Mouse (Mus musculus) erythroblast, adult 5-6 weeks (primary cell): ENCODE results near the gene Susd2. TPM values are rescaled to one million over a fixed set of nuclear protein-coding genes. Genes with fewer than 3 reads are reported as not detected.

Experiments used
- ATAC-seq: replicated peaks from 2 replicates; pipeline ENCODE4 v1.8.0; 2016; ENCODE audit warnings: moderate number of reproducible peaks, mild to moderate bottlenecking, moderate TSS enrichment, inconsistent platforms; ENCODE audit not compliant: poor library complexity, low FRiP score, severe bottlenecking
- total RNA-seq, 2 experiments: library from RNA; stranded (forward) in 1 of 2; stranded (reverse) in 1 of 2; fragments of 150-400 nt in 1 of 2; fragments of 200-764, 138-1000 nt in 1 of 2; gene quantifications; 2 replicates each; pipeline versions ENCODE4 v1.2.3 to v1.2.4; 2015 to 2017; ENCODE audit warnings: low replicate concordance in 2 of 2

Susd2 gene
- total RNA-seq, 2 experiments from 2014 or later: 4.0 to 5.2 TPM

DNA sequence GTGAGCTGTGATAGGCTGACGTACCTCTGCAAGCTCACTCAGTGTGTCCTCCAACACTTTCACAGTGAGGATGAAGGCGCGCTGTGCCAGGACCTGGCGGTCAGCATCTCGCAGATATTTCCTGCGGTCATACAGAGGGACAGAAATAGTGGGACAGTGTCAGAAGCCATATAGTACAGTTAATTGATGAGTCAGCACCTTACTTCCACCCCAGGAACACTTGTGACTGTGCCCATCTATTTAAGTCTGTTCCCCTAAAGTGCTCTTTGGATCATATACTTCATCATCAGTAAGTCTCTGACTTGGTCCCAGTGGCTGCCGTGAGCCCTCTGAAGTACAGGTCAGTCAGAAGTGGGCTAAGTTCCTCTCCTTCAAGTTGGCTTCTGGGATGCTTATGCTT lies 14.0 kb upstream of the Susd2 start:
- no peak for ATAC-seq

DNA sequence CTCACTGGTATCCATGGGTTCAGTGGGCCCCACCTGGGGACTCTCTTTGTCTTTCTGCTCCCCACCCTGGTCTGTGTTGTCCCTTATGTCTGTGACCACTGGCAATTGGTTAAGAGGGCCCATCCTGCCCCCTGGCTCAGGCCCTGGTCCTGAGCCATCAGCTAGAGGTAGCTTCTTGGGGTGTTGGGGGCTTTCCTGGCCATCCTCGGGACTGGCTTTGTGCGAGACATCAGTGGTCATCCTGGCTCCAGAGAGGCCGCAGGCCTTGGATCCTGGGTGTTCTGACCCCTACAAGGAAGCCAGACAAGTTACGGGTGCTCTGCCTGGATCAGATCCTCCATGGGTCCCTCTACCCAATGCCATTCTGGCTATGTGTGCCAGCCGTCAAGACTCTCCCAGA lies 13.4 kb upstream of the Susd2 start:
- ATAC-seq: no peak

DNA sequence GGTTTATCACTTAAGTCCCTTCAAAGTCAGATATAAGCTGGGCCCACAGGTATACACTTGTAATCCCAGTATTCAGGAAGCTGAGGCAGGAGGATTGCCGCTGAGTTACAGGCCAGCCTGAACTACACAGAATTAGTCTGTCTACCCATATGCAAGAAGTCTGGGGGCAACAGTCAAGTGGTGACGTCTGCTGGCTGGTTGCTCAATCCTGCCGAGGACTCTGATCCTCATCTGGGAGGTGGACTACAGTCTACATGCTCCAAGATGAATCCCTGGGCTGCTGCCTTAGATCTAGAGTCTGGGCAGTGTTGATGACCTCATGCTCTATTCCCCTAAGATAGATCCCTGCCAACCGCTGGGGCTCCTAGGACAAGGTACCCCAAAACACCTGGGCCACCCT lies 10.2 kb upstream of the Susd2 start:
- no peak for ATAC-seq

DNA sequence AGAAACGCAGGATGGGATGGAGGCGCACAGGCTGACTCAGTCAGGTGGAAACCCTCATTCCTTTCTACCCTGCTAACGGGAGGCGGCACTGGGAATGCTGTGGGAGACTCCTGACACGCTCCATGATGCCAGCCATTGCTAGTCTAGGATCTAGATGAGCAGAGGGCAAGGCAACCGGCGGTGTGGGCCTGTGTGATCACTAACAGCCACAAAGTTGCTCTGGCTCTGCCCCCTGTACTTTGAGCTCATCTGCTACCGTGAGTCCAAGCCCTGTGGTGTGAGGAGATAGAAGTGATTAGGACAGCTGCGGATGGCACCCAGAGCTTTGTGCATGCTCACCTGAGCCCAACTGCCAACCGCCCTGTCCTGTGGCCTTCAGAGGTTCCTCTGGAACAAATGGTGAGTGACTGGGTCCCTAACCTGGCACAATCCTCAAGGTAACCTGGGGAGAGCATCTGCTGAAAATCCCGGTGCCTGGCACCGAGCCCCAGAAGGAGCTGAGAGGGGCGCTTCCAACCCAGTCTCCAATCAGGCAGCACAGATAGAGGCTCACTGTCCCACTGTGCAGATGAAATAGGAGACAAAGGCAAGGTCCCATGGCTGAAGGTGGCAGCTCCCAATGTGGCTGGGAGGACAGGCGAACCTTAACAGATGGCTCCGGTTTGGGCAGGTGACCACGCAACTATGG lies 7.7 kb upstream of the Susd2 start:
- ATAC-seq: no peak

DNA sequence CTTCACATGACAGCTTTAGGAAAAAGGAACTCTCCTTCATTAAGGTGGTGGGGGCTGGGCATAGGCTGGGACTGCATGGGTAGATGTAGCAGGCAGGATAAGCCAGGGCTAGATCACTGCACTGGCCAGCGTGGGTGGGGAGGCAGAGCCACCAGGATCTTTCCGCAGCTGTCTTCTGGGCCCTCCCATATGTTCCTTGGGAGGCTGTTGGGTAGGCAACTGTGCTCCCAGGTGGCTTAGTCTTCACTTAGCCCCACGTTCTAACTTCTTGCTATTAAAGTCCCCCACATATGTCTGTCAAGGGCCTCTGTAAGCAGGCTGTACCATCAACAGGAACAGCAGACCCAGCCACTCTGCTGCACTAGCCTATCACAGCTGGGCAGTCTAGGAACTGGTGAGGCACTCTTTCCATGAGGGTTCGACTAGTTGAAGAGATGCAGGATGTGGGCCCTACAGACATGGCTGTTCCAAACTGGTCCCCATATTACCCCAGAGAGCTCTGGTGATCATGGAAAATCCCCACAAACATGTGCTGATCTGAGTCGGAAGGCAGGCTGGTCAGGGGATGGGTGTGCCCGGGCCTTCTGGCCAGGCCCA lies 6.6 kb upstream of the Susd2 start:
- ATAC-seq: no peak

DNA sequence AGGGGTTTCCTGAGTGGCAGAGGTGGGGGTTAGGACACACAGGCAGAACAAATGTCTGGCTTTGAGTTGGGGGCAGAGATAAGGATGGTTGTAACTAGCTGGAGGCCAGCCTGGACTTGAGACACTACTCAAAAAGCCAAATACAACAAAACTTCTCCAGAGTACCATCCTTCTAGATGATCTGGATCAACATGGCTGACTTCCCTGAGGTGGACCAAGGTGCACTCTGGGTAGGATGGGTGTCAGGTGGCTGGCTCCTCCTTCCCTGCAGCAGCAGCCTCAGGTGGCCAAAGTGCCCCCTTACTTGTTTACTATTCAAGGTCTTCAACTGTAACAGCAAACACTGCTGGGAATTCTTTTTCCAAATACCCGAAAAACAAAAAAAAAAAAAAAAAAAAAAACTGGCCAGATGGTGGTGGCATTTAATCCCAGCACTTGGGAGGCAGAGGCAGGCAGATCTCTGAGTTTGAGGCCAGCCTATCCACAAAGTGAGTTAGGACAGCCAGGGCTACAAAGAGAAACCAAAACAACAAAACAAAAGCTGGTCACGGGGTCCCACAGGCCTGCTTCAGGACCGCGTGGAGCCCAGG lies 5.7 kb upstream of the Susd2 start:
- no peak for ATAC-seq

DNA sequence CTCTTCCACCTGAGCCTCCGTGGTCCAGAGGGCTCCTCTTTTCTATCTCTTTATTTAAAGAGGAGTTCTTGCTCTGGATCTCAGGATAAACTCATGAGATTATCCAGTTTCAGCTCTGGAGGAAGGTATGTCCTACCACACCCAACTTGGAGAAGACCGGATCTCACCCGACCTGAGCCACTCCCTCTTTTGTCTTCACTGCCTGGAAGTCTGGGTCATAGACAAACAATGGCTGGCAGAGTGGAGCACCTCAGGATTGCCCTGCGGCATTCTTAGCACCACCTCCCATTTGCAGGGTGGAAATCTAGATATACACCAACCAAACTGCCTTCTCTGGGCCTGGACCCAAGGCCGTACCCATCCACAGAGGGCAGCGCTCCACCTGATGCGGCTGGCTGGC lies 5.2 kb upstream of the Susd2 start:
- ATAC-seq: no peak

DNA sequence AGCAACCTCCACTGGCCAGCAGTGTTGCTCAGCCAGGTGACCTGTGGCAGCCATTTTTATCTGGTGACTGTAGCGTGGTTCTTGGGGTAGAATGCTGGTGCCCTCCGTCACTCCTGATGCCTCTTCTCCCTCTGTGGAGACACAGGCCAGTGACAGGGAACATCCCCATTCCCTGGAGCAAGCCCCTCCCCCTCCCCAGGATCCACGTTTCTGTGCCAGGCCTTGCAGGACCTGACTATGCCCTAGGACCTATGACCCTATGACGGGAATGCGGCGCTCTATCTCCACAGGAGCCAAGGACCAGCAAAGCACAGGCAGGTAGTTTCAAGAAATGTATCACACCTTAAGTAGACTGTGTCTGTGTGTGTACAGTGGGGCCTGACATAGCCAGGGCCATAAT lies 4.3 kb upstream of the Susd2 start:
- ATAC-seq: no peak

DNA sequence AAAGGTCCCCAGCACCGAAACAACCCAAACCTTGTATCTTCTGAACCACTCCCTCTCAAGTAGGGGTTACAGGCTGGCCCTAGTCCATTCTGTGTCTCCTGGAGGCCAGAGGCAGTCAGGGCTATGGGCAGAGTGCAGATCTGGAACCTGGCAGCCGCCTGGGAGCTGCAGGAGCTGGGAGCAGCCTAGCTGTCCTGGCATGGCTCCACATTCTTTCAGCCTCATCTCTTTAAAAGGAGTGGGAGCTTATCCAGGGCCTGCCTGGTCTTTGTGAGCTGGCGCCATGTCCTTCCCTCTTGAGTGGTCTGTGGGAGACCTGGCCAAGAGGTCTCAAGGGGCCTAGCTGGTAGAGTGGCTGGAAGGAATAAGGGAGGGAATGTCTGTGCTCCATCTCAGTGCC lies 3.6 kb upstream of the Susd2 start:
- no peak for ATAC-seq

DNA sequence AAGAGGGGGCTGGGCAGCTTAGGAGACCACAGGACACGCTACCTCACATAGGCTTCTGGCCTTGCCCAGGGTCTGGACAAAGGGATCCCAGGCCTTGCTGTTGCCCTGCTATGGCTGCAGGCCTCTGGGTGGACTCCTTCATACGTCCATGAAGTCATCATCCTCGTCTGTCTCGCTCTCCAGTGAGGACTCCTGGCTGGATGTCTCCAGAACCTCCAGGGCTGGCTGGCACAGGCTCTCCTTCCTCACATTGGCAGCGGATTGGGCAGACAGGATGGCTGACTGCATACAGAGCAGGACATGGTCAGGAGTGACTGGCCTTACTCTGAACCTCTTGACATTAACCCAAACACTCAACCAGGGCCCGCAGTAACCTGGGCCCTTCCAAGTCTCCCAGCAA lies 2.6 kb upstream of the Susd2 start:
- ATAC-seq: no peak

DNA sequence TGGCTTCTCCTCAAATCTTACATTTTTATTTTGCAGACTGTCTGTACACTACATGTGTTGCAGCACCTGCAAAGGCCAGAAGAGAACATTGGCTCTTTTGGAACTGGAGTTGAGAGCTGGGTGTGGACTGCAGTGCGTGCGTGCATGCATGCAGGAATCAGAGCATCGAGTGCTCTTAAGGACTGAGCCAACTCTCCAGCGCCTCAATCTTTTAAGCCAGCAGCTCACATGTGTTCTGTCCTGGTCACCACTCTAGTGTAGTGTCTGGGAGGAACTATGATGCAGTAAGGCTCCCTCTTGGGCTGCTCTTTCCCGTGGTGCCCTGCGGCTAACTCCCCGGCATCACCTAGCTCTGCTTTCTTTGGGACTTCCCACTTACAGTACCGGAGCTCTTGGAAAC lies 1.8 kb upstream of the Susd2 start:
- no peak for ATAC-seq

DNA sequence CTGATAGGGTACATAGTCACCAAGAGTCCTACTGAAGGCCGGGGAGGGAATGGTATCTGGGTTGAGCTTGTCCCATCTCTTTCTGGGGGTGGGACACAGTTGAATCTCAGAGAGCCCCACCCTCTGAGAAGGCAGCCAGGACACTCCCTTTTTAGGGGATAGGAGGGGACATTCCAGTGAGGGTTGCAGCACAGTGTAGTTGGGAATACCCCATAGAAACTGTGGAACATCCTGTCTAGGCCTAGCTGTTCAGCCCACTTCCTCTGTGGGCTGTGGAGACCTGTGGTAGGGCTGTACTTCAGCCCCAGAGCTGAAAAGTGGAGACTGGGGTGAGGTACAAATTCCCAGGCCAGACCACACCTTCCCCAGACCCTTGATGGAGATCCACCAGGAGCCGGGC lies 917 bp downstream of the Susd2 start:
- ATAC-seq: no peak

DNA sequence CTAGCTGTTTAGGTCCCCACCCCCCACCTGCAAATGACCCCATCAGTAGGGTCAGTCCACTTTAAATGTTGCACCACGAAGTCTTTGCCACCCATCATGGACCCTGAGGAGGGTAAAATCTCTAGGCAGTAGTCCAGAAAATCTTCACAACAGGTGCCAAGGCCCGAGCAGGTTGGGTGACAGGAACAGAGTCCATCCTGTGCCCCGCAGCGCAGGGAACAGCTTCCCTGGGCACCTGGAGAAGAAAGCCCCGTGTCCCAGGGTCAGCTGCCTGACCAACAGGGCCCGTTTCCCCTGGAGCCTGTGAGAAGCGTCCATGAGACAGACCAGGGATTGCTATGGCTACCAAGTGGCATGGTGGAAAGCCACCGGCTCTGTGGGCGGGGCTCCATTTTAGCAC lies 1.4 kb downstream of the Susd2 start:
- no peak for ATAC-seq

DNA sequence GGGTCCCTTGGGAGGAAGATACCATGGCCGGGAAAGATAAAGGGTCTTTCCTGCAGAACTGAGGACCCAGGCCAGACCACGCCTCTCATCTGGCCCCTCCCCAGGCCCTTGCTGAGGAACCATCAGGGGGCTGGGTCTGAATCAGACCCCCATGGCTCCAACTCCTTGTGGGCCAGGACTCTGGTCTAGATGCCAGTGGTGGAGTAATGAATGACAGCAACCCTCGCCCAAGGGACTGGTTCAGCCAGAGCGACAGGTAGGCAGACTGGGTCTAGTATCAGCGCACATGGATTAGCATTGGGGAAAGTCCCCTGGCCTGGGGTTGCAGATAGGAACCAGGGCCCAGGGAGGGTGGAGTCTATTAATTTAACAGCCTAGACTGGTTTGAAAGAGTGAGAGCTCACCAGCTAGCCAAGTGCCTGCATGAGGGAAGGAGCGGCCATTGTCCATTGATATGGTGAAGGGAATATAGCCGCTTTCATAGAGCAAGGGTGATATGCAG lies 2.0 kb downstream of the Susd2 start:
- ATAC-seq: no peak

DNA sequence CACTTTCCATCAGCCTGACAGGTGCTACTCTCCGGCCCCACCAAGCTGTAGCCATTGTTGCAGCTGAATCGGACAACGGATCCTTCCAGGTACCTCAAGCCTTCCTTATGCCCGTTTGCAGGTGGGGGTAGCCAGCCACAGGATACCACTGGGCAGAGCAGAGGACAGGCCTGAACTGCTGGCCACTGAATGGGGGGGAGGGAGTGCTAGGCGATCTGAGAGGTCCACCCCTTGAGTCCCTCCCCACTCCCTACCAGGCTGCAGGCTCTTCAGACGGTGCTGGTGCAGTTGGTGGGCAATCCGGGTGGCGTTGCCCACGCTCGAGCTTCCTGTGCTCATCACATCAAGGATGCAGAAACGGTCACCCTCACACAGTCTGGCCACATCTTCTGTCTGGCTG lies 6.1 kb downstream of the Susd2 start:
- no peak for ATAC-seq

DNA sequence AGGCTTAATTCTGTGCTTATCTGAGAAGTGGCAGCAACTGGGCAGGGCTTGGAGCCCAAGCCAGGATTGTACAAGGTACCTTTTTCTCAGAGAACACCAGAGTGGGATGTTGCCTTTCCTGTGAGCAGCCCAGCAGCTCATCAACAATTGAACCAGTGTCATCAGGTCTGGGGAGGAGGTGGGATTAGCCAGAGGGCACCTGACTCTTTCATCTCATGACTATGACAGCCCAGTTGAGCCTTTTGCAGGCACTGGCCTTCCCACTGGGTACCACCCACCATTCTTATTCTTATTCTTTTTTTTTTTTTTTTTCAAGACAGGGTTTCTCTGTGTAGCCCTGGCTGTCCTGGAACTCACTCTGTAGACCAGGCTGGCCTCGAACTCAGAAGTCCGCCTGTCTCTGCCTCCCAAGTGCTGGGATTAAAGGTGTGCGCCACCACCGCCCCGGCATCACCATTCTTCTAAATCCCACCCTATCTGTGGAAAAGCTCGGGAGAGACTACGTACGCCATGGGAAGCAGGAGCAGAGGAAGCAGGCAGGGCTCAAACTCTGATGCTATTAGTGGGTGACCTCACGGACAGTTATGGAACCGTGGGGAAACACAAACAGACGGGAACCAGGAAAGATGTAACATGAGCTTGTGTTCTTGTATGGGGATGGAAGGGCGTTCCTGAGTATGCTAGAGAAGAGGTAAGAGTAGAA lies 7.6 kb downstream of the Susd2 start:
- ATAC-seq: no peak

DNA sequence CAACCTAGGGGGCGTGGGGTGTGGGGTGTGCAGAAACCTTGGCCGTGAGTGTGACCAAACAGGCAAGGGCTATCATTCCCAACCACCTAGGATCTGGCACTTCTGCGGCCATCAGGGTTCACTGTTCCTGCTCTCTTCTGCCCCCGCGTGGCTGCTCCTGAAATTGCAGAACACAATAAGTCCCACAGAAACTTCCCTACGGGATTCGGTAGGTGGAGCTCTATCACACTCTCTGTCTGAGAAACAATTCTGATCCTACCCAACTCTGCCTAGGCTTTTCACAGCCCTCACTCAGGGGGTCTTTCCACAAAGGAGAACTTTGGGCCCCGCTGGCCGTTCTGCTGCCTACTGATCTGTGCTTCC lies 8.1 kb downstream of the Susd2 start:
- ATAC-seq: peak; percentile 83

DNA sequence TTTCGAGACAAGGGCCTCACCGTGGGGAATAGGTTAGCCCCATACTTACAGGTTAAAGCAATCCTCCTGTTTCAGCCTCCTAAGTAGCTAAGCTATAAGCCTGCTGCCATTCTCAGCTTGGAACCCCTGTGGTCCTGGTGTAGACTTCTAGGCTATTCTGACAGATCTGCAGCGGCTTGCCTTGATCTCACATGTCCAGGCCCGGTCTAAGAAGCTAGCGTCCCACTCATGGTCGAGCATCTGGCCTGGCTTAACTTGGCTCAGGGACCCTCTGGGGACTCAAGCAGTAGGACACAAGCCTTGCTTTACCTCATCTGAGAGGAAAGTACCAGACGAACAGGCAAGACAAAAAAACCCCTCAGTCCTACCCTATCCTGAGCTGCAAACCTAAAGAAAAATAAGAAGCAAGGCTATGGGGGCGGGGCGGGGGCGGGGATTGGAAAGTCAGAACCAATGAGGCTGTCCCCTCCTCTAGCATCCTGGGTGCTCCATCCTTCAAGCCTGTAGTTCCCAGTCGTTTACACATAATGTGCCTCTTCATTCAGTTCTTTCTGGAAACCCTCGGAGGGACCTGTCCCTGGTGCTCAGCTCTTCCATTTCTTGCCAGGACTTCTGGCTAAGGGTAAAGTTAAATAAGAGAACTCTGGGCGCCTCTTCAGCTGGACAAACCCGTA lies 8.7 kb downstream of the Susd2 start:
- ATAC-seq: peak; percentile 5; the same call in 1 of the 2 replicates

DNA sequence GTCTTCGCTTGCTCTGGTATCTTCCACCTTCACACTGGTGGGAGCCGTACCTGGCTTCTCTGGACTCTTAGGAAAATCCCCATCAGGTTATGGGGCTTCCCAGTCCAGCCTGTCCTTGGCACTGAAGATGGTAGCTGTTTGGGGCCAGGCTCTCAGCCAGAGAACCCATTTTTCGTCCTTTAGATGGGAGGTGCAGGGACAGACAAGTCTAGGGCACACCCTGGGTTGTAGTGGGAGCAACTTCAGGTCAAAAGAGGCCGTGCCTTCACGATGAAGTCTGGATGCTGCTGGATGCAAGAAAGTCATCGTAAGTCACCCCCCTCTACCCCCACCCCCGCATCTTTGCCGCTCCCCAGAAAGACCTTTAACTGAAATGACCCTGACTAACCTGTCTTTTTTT lies 9.2 kb downstream of the Susd2 start:
- no peak for ATAC-seq

DNA sequence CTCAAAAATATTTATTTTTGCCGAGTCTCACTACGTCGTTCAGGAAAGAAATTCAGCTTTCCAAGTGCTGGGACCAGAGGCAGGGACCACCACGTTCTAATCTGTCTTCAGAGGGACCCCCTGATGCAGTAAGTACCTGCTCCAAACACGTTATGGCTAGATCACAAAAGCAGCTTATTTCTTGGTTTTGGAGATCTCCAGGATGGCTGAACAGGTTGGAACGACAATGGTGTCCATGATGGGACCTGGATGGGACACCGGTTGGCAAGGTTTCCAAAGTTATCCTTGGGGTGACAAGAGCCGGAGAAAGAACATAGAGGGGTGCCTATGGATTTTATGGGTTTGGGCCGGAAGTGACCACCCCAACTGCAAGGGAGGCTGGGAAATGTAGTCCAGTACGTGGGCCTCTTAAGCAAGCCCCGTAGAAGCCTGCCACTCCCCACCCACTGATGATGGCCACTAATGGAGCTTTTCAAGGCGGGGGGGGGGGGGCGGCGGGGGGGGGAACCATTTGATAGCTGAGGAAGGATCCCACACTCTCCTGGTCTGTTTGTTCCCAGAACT lies 10.2 kb downstream of the Susd2 start:
- no peak for ATAC-seq
